Mouse (Mus musculus) cerebellum, adult 2 months (tissue): ENCODE measurements around the gene As3mt.

Source experiments
- CTCF ChIP-seq: fragments of 200-500 bp; IDR thresholded peaks from 2 replicates; pipeline ENCODE4 v1.5.1; 2011; ENCODE audit warnings: low read depth, mild to moderate bottlenecking, control low read depth, low read length, moderate library complexity, borderline replicate concordance; ENCODE audit not compliant: insufficient read depth
- POLR2A ChIP-seq: fragments of 200-500 bp; IDR thresholded peaks from 2 replicates; pipeline ENCODE4 v1.6.1; 2011; ENCODE audit warnings: low read length, control low read depth, borderline replicate concordance; ENCODE audit not compliant: insufficient read depth

GRCm38 (mm10) chr19:46785633-46786032 lies 78.4 kb downstream of the As3mt start:
- no peak for TF ChIP-seq CTCF
- no peak for TF ChIP-seq POLR2A
